In the genomic region with DNA sequence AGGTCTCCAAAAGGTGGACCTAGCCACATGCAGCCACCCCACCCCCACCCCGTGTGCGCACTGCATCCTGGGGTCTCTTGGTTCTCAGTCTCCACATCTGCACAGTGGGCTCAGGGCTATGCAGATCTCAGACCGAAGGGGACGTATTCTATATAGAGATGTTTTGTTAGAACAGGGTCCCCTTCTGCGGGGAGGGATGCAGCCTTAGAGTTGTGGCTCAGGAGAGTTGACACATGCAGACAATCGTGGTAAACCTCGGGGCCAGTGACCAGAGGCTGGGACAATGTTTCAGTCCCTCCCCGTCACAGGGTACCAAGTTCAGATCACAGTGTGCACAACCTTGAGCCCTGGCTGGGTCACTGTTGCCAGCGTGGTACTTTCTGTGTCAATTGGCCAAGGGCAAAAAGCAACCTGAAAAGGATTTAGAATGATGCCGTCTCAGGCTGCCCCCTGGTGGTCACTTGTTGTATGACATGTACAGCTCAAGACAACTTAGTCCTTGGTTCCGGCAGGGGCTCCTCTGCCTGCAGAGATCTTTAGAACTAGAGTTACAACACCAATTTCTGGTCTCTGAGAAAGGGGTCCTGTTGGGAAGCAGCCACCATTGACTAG, we compare ENCODE assay signal across 9 mouse cellular contexts. TPM values are rescaled to one million over a fixed set of nuclear protein-coding genes. Genes with fewer than 3 reads are reported as not detected.
DNase-seq lines count a peak whose midpoint lies in the region; ATAC-seq and TF ChIP-seq lines count a peak whose summit lies in the region.
"Had no signal": no experiment of that assay in that cellular context is flagged by ENCODE, and none has a peak within 500 bp of the region (broad histone marks: within the 10 kb centered on the region; RNA-seq: fewer than 3 reads in every experiment).

No protein-coding gene starts in this region.

- H3K9ac ChIP-seq in embryonic facial prominence, embryonic 15.5 days = no peak overlapping the region
- no peak overlapping the region for H3K9ac ChIP-seq in lung, embryonic 16.5 days (ENCODE audit: low read length)
- H3K9ac ChIP-seq: limb, embryonic 13.5 days had no signal

- intact Hi-C loops in heart, postnatal 25 days (cut with DNase I) = loop anchor here (1.0 to 5.0 kb wide), 4 partner anchors 51 to 218 kb away; no protein-coding TSS in a partner anchor

- 24% methylated on average over 11 of the region's 11 CpGs for WGBS in embryonic facial prominence, embryonic 15.5 days
- 22% methylated on average over 11 of the region's 11 CpGs for WGBS in lung, embryonic 16.5 days

- peak; percentile 94 for TF ChIP-seq CTCF in layer of hippocampus, adult 2 months (conservative IDR thresholded peaks at IDR 0.05)

- H3K36me3 ChIP-seq in embryonic facial prominence, embryonic 15.5 days = no peaks in the 10 kb centered on the region
- no peaks in the 10 kb centered on the region for H3K36me3 ChIP-seq in lung, embryonic 16.5 days (ENCODE audit: control insufficient read depth, insufficient read depth, low read length)
- H3K36me3 ChIP-seq: limb, embryonic 13.5 days had no signal

- peak; percentile 84 for DNase-seq in ES-CJ7 (ENCODE audit: low read depth, low spot score)
- peak; percentile 81 for DNase-seq in brain, adult 2 months (ENCODE audit: low read depth, low spot score)
- DNase-seq in heart, postnatal 25 days (ENCODE audit: low spot score) = peak; percentile 42
- peak; percentile 53 to 77 for DNase-seq in layer of hippocampus, adult 2 months (ENCODE audit: low spot score in 2 of 2)
- peak; percentile 41 for DNase-seq in retina, adult 2 months (ENCODE audit: low read depth, low spot score)
- peak; percentile 57 to 73 for DNase-seq in urinary bladder, adult 18-20 months (ENCODE audit: low spot score in 2 of 2)

- no peaks in the 10 kb centered on the region for H3K9me3 ChIP-seq in embryonic facial prominence, embryonic 15.5 days (replicated peaks)
- no peaks in the 10 kb centered on the region for H3K9me3 ChIP-seq in lung, embryonic 16.5 days (ENCODE audit: control insufficient read depth, low read length)
- H3K9me3 ChIP-seq: limb, embryonic 13.5 days had no signal

- ATAC-seq in embryonic facial prominence, embryonic 15.5 days (ENCODE audit: insufficient number of reproducible peaks, low FRiP score, low TSS enrichment, low read depth) = 0 out of 2 replicates have a peak, but pooled peaks have one; percentile 26
- peak; percentile 15; the same call in 1 of the 2 replicates for ATAC-seq in lung, embryonic 16.5 days (ENCODE audit: low read depth)

- no peak overlapping the region; the same call in 1 of the 2 replicates for H3K4me2 ChIP-seq in embryonic facial prominence, embryonic 15.5 days (replicated peaks)
- H3K4me2 ChIP-seq in lung, embryonic 16.5 days (ENCODE audit: low read depth, low read length) = no peak overlapping the region
- H3K4me2 ChIP-seq: limb, embryonic 13.5 days had no signal

- no peak overlapping the region for H3K27ac ChIP-seq in embryonic facial prominence, embryonic 15.5 days (replicated peaks)
- H3K27ac ChIP-seq in layer of hippocampus, adult 2 months = no peak overlapping the region
- H3K27ac ChIP-seq in lung, embryonic 16.5 days (ENCODE audit: low read length) = no peak overlapping the region
- H3K27ac ChIP-seq: limb, embryonic 13.5 days had no signal

- peaks cover 23% of the 10 kb centered on the region for H3K4me1 ChIP-seq in embryonic facial prominence, embryonic 15.5 days
- H3K4me1 ChIP-seq in lung, embryonic 16.5 days (replicated peaks; ENCODE audit: control insufficient read depth, insufficient read depth, low read length) = peaks cover 6% of the 10 kb centered on the region; the same call in 1 of the 2 replicates

- H3K4me3 ChIP-seq in embryonic facial prominence, embryonic 15.5 days (replicated peaks) = no peak overlapping the region
- no peak overlapping the region for H3K4me3 ChIP-seq in layer of hippocampus, adult 2 months
- H3K4me3 ChIP-seq in lung, embryonic 16.5 days (ENCODE audit: low read length) = no peak overlapping the region
- H3K4me3 ChIP-seq: limb, embryonic 13.5 days had no signal

- H3K27me3 ChIP-seq in embryonic facial prominence, embryonic 15.5 days = peaks cover 44% of the 10 kb centered on the region
- H3K27me3 ChIP-seq in lung, embryonic 16.5 days (ENCODE audit: control insufficient read depth, insufficient read depth, low read depth, low read length) = peaks cover 15% of the 10 kb centered on the region

RNA-seq across cellular contexts. Expression of a gene that starts 5.0 kb away (rescaled TPM):
- polyA plus RNA-seq in embryonic facial prominence, embryonic 15.5 days (2015; fragmentation: Nextera tagmentation; extraction: Ambion mirVana) = 3.6 and 4.3 TPM in 2 replicates
- total RNA-seq in heart, postnatal 25 days (2021) = under 1 TPM; 0.42 to 0.73 TPM
- 1 to 10 TPM; 2.5 to 2.6 TPM for total RNA-seq in layer of hippocampus, adult 2 months (2021)
- polyA plus RNA-seq in lung, embryonic 16.5 days (2015; fragmentation: Nextera tagmentation; extraction: Ambion mirVana) = 3.3 and 3.6 TPM in 2 replicates

RNA-seq across cellular contexts. Expression of a gene that starts 35.5 kb away (rescaled TPM):
- 0.46 and 0.51 TPM in 2 replicates for polyA plus RNA-seq in embryonic facial prominence, embryonic 15.5 days (2015; fragmentation: Nextera tagmentation; extraction: Ambion mirVana)
- not detected for total RNA-seq in heart, postnatal 25 days (2021)
- not detected for total RNA-seq in layer of hippocampus, adult 2 months (2021)
- 0.24 and 0.28 TPM in 2 replicates for polyA plus RNA-seq in lung, embryonic 16.5 days (2015; fragmentation: Nextera tagmentation; extraction: Ambion mirVana)

RNA-seq across cellular contexts. Expression of a gene that starts 52.8 kb away (rescaled TPM):
- polyA plus RNA-seq in embryonic facial prominence, embryonic 15.5 days (2015; fragmentation: Nextera tagmentation; extraction: Ambion mirVana) = not detected in 2 replicates
- 1 to 10 TPM in 1 of 2 experiments, under 1 TPM in 1; 0.60 to 1.5 TPM for total RNA-seq in heart, postnatal 25 days (2021)
- total RNA-seq in layer of hippocampus, adult 2 months (2021) = not detected
- 0.39 TPM in 1 of 2 replicates, not detected in the other for polyA plus RNA-seq in lung, embryonic 16.5 days (2015; fragmentation: Nextera tagmentation; extraction: Ambion mirVana)
- polyA plus RNA-seq: limb, embryonic 13.5 days had no signal

RNA-seq across cellular contexts. Expression of a gene that starts 57.5 kb away (rescaled TPM):
- 2.0 and 2.4 TPM in 2 replicates for polyA plus RNA-seq in embryonic facial prominence, embryonic 15.5 days (2015; fragmentation: Nextera tagmentation; extraction: Ambion mirVana)
- 1,000 to 10,000 TPM; 1,043 to 1,140 TPM for total RNA-seq in heart, postnatal 25 days (2021)
- under 1 TPM in 1 of 2 experiments, not detected in 1; 0.12 TPM for total RNA-seq in layer of hippocampus, adult 2 months (2021)
- 6.4 and 10.6 TPM in 2 replicates for polyA plus RNA-seq in lung, embryonic 16.5 days (2015; fragmentation: Nextera tagmentation; extraction: Ambion mirVana)
